Mouse (Mus musculus): Measurements from ENCODE around the gene Cux2. TPM values are rescaled to one million over a fixed set of nuclear protein-coding genes. Genes with fewer than 3 reads are reported as not detected.
"Not testable (repeated sequence)": the region's sequence is repeated elsewhere in the genome, so short reads cannot be mapped to it uniquely, and the experiment has no call there.

Cux2 gene
- polyA plus RNA-seq, 1 experiment from 2014 or later: 8.0 TPM

GRCm38 (mm10) chr5:121861964-121862363 lies 187.9 kb downstream of the Cux2 start:
- H3K36me3 ChIP-seq: peaks cover 33% of the 10 kb centered on the region
- WGBS: 52% methylated on average over 5 of the region's 5 CpGs
- DNase-seq (ENCODE audit: low spot score): no peak
- peaks cover 8% of the 10 kb centered on the region for H3K4me1 ChIP-seq
- H3K4me3 ChIP-seq: no peak overlapping the region
- peaks cover 8% of the 10 kb centered on the region for H3K9me3 ChIP-seq
- H3K27me3 ChIP-seq (ENCODE audit: insufficient read depth, poor library complexity, severe bottlenecking): 0 out of 2 replicates have a peak, but pooled peaks cover 3% of the 10 kb centered on the region
- no peak overlapping the region for H3K27ac ChIP-seq

DNA sequence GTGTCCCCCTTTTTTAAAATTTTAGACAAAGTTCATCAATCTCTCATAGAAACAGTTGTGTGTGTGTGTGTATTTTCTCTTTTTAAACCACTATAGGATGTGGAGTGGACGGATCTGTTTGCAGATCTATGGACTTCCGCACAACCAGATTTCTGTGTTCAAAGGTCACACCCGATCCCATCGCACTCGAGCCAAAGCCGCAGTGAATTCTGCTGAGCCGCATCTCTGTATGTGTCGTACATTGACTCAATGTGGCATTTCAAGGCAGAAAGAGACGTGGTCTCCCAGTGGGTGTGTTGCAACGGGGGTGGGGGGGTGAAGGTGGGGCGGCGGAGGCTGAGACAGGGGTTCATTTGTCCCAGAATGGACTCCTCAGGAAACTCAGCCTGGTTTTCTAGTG lies 191.5 kb downstream of the Cux2 start:
- Histone ChIP-seq H3K4me1 (peaks cover 14% of the 10 kb centered on the region), H3K36me3 (peaks cover 57% of the 10 kb centered on the region), H3K27ac (no peak overlapping the region), H3K27me3 (ENCODE audit: insufficient read depth, poor library complexity, severe bottlenecking) (no peaks in the 10 kb centered on the region), H3K4me3 (no peak overlapping the region), H3K9me3 (peaks cover 8% of the 10 kb centered on the region)
- DNase-seq (ENCODE audit: low spot score): no peak
- WGBS: 87% methylated on average over 12 of the region's 12 CpGs

DNA sequence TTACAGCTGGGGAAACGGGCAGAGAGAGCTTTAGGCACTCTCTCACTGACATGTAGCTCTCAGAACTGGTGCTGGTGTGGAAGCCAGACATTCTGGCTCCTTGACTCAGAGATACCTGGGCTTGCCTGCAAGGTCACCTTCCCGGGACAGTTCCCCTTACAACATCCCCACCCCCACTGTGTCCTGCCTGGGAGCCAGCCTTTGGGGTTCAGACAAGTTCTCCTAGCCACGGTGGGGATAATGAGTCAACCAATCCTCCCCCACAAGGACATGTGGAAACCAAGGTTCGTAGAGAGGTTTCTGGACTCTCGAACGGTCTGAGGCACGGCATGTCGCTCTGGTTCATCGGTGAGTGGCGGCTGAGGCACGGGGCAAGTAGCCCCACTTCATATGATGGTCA lies 193.2 kb downstream of the Cux2 start:
- no peak for DNase-seq (ENCODE audit: low spot score)
- H3K9me3 ChIP-seq: peaks cover 8% of the 10 kb centered on the region
- peaks cover 71% of the 10 kb centered on the region for H3K36me3 ChIP-seq
- no peak overlapping the region for H3K4me3 ChIP-seq
- 75% methylated on average over 11 of the region's 11 CpGs for WGBS
- H3K27me3 ChIP-seq (ENCODE audit: insufficient read depth, poor library complexity, severe bottlenecking): no peaks in the 10 kb centered on the region
- peak overlapping the region; percentile 24; the same call in 1 of the 2 replicates for H3K27ac ChIP-seq
- peaks cover 14% of the 10 kb centered on the region for H3K4me1 ChIP-seq

DNA sequence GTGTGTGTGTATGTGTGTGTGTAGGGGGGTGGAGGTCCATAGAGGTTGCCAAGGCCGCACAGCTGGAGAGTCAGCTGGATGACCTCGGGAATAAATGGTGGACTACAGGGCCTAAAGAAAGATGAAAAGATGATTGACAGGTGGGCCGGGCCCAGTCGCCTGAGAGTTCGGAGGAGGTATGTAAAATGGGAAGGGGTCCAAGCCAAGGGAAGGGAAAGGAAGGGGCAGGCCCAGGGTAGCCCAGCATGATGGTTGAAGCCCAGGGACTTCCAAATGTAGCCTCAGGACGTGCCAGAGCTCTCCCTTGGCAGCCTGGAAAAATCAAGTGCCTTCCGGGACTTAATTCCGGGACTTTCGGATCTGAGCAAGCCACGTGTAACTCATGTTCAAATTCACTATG lies 195.1 kb downstream of the Cux2 start:
- 83% methylated on average over 10 of the region's 10 CpGs for WGBS
- Histone ChIP-seq H3K4me3 (no peak overlapping the region), H3K36me3 (peaks cover 63% of the 10 kb centered on the region), H3K9me3 (no peaks in the 10 kb centered on the region), H3K27me3 (ENCODE audit: insufficient read depth, poor library complexity, severe bottlenecking) (no peaks in the 10 kb centered on the region), H3K27ac (no peak overlapping the region), H3K4me1 (peaks cover 32% of the 10 kb centered on the region)
- DNase-seq (ENCODE audit: low spot score): no peak

DNA sequence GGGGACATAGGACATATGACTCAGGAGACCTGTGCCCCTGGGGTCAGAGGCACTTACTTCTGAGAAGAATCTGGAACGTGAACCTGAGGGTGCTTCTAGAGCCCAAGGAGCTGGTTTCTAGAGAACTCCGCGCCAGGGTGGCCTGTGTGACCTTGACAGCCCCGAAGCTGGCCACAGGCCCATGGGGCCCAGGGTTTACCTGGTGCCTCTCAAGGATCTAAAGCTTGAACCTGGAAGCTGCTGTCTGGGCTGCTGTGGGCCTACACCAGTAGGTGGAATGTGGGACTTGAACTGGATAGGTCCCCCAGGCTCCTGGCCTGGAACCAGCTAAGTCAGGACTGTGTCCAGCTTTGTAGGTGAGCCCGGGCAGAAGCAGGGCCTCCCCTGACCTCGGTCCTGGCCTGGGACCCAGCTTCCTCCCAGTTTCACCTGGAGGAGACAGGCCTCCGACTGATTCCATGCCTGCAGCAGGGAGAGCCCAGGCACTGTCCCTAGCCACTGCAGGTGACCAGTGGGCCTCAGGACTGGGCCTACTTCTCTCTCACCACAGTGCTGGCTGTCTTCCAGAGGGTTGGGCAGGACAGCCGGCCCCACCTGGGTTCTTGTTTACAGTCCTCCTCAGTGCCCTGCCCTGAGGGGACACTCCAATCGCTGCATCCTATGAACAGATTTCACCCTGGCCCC lies 196.4 kb downstream of the Cux2 start:
- peaks cover 37% of the 10 kb centered on the region for H3K4me1 ChIP-seq
- no peak for DNase-seq (ENCODE audit: low spot score)
- WGBS: 88% methylated on average over 9 of the region's 9 CpGs

DNA sequence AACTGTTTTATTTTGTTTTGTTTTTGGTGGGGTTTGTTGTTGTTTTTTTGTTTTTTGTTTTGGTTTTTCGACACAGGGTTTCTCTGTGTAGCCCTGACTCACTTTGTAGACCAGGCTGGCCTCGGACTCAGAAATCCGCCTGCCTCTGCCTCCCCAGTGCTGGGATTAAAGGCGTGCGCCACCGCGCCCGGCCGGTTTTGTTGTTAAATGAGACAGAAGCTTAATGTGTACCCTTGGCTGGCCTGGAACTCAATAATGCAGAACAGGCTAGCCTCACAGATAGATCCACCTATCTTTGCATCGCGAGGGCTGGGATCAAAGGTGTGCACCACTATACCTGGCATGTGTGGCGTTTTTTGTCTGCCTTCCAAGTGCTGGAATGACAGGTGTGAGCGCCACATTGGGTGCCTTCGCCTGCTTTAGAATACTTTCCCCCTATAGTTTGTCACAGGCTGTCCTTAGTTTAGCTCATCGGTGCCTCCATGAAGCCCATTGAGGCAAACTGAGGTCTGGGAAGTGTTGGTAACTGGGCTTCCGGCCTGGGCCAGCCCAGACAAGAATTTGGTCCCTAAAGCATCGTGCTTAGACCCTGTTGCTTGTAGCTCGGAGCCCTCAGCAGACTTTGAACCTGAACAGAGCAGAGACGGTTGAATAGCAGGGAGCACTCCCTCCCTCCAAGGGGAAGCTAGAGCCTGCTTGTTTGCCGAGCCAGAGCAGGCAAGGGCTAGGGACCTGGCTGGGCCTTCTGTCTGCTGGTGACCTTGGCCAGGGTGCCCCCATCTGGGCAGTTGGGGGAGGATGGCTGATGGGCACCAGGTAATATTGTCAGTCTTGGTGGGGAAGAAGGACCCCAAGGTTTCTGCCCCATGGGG lies 200.2 kb downstream of the Cux2 start:
- H3K27me3 ChIP-seq (ENCODE audit: insufficient read depth, poor library complexity, severe bottlenecking): peaks cover 14% of the 10 kb centered on the region; the same call in 1 of the 2 replicates
- no peak for DNase-seq (ENCODE audit: low spot score)
- H3K9me3 ChIP-seq: no peaks in the 10 kb centered on the region
- 39% methylated on average over 20 of the region's 20 CpGs for WGBS
- peaks cover 43% of the 10 kb centered on the region for H3K4me1 ChIP-seq
- peak overlapping the region; percentile 92 for H3K27ac ChIP-seq
- H3K4me3 ChIP-seq: peak overlapping the region; percentile 79
- H3K36me3 ChIP-seq: peaks cover 36% of the 10 kb centered on the region

More for the DNA sequence above, 196.4 kb downstream of the Cux2 start:
- Histone ChIP-seq H3K9me3 (no peaks in the 10 kb centered on the region), H3K36me3 (peaks cover 60% of the 10 kb centered on the region), H3K27me3 (ENCODE audit: insufficient read depth, poor library complexity, severe bottlenecking) (no peaks in the 10 kb centered on the region), H3K4me3 (no peak overlapping the region), H3K27ac (no peak overlapping the region)

- under 1% methylated on average over 42 of the region's 42 CpGs for WGBS
- DNase-seq (ENCODE audit: low spot score): peak; percentile 96
- Histone ChIP-seq H3K9me3 (no peaks in the 10 kb centered on the region), H3K36me3 (peaks cover 27% of the 10 kb centered on the region), H3K27me3 (ENCODE audit: insufficient read depth, poor library complexity, severe bottlenecking) (peaks cover 23% of the 10 kb centered on the region), H3K27ac (peak within 1 kb of the TSS; percentile 92), H3K4me1 (peaks cover 43% of the 10 kb centered on the region), H3K4me3 (peak within 1 kb of the TSS; percentile 79)
Observed at GRCm38 (mm10) chr5:121848743-121849142, 201.2 kb downstream of the Cux2 start, which contains the start of gene Pheta1. Gene Pheta1, plus strand, starts transcription at chr5:121848984.

- Histone ChIP-seq H3K4me3 (peak overlapping the region; percentile 79), H3K27ac (peak overlapping the region; percentile 92), H3K27me3 (ENCODE audit: insufficient read depth, poor library complexity, severe bottlenecking) (peaks cover 29% of the 10 kb centered on the region), H3K36me3 (peaks cover 20% of the 10 kb centered on the region), H3K9me3 (no peaks in the 10 kb centered on the region), H3K4me1 (peaks cover 46% of the 10 kb centered on the region)
- 1% methylated on average over 17 of the region's 17 CpGs for WGBS
- DNase-seq (ENCODE audit: low spot score): peak; percentile 81
Observed at GRCm38 (mm10) chr5:121848035-121848519, 201.8 kb downstream of the Cux2 start.

DNA sequence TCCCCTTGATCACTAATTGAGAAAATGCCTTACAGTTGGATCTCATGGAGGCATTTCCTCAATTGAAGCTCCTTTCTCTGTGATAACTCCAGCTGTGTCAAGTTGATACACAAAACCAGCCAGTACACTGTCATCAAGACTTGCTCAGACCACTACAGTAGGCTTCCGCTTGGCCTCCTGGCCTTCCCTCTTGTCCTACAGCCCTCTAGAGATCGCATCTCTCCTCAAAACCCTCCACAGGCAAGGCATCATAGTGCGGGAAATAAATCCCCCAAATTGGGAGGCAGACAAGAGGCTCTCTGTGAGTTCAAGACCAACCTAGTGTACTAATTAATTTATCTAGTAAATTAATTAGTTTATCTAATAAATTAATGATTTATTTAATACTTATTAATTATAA lies 202.6 kb downstream of the Cux2 start:
- 86% methylated on average over 3 of the region's 3 CpGs for WGBS
- peaks cover 12% of the 10 kb centered on the region for H3K36me3 ChIP-seq
- DNase-seq (ENCODE audit: low spot score); H3K4me3 ChIP-seq; H3K9me3 ChIP-seq; H3K27ac ChIP-seq: not testable (repeated sequence)
- peaks cover 34% of the 10 kb centered on the region for H3K27me3 ChIP-seq (ENCODE audit: insufficient read depth, poor library complexity, severe bottlenecking)
- H3K4me1 ChIP-seq: peaks cover 53% of the 10 kb centered on the region

GRCm38 (mm10) chr5:121846322-121846721 lies 203.6 kb downstream of the Cux2 start:
- WGBS: 70% methylated on average over 11 of the region's 11 CpGs
- H3K4me1 ChIP-seq: peaks cover 54% of the 10 kb centered on the region

GRCm38 (mm10) chr5:121845361-121845760 lies 204.5 kb downstream of the Cux2 start:
- no peaks in the 10 kb centered on the region for H3K9me3 ChIP-seq
- peak overlapping the region; percentile 4; the same call in 1 of the 2 replicates for H3K27ac ChIP-seq
- WGBS: 31% methylated on average over 4 of the region's 4 CpGs
- H3K4me1 ChIP-seq: peaks cover 45% of the 10 kb centered on the region
- H3K4me3 ChIP-seq: no peak overlapping the region
- DNase-seq (ENCODE audit: low spot score): no peak
- no peaks in the 10 kb centered on the region for H3K36me3 ChIP-seq
- peaks cover 40% of the 10 kb centered on the region for H3K27me3 ChIP-seq (ENCODE audit: insufficient read depth, poor library complexity, severe bottlenecking)

More at GRCm38 (mm10) chr5:121846322-121846721, 203.6 kb downstream of the Cux2 start:
- Histone ChIP-seq H3K9me3 (no peaks in the 10 kb centered on the region), H3K27ac (no peak overlapping the region), H3K27me3 (ENCODE audit: insufficient read depth, poor library complexity, severe bottlenecking) (peaks cover 40% of the 10 kb centered on the region), H3K4me3 (no peak overlapping the region), H3K36me3 (0 out of 2 replicates have a peak, but pooled peaks cover 2% of the 10 kb centered on the region)
- DNase-seq (ENCODE audit: low spot score): no peak

GRCm38 (mm10) chr5:121843138-121843905 lies 206.6 kb downstream of the Cux2 start:
- no peaks in the 10 kb centered on the region for H3K36me3 ChIP-seq
- peaks cover 48% of the 10 kb centered on the region for H3K27me3 ChIP-seq (ENCODE audit: insufficient read depth, poor library complexity, severe bottlenecking)
- 15% methylated on average over 17 of the region's 17 CpGs for WGBS
- H3K27ac ChIP-seq: no peak overlapping the region
- peak overlapping the region; percentile 67 for H3K4me3 ChIP-seq
- H3K9me3 ChIP-seq: no peaks in the 10 kb centered on the region
- DNase-seq (ENCODE audit: low spot score): no peak
- H3K4me1 ChIP-seq: peaks cover 45% of the 10 kb centered on the region
